Mouse (Mus musculus): ENCODE results near the gene 4921517D22Rik.

DNA sequence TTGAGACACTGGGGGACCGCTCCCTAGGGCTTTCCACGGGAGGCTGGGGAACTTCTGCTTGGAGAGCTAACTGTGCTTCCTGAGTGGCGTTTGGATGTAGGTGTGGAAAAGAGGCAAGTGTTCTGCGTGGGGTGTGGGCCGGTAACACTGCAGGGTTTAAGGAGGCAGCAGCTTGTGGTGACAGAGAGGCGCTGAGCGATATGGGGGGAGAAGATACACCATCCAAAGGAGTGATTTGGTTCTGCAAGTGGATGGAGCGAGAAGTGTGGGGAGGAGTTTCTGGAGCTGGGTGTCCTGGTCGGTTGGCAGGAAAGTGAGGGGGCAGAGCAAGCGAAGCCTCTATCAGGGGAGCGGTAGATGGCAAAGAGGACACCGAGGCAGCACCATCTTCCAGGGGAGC lies 9.6 kb upstream of the 4921517D22Rik start:
- TF ChIP-seq CTCF (IDR thresholded peaks at IDR 0.05; ENCODE audit: low read depth) (no peak), EP300 (IDR thresholded peaks at IDR 0.05; ENCODE audit: low read depth) (no peak)

Measured in liver, embryonic 14.5 days (tissue).